Mouse (Mus musculus) heart, adult 11 months (tissue): Measurements from ENCODE around the gene Rdh1.
"Not testable (repeated sequence)": the region's sequence is repeated elsewhere in the genome, so short reads cannot be mapped to it uniquely, and the experiment has no call there.

Experiments used
- DNase-seq: peaks from one replicate; pipeline ENCODE4 v3.0.0; 2022

The Rdh1 gene

GRCm38 (mm10) chr10:127750136-127750777 lies 9.3 kb upstream of the Rdh1 start:
- peak; percentile 92 for DNase-seq

DNA sequence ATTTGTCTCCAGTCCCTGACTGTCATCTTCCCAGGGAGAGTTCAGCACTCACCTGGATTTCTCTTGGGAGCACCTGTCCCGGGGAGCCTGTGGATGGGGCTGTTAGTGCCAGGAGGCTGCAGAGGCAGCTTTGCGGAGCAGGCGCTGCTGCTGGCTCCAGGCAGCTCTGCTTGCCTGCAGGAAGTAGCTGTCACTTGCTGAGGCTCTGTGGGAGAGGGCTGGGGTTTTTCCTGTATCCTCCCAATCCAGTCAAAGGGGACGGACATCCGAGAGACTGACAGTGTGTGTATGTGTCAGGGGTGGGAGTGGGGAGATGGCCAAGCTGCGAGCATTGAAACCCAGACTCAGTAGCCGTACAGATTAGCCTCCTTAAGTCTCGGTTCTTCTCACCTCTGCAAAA lies 8.0 kb upstream of the Rdh1 start, which contains the start of gene Gpr182:
TSS of gene Gpr182 (minus strand) at position 185 of the 400 bp plus-strand sequence.
- DNase-seq: peak; percentile 98

DNA sequence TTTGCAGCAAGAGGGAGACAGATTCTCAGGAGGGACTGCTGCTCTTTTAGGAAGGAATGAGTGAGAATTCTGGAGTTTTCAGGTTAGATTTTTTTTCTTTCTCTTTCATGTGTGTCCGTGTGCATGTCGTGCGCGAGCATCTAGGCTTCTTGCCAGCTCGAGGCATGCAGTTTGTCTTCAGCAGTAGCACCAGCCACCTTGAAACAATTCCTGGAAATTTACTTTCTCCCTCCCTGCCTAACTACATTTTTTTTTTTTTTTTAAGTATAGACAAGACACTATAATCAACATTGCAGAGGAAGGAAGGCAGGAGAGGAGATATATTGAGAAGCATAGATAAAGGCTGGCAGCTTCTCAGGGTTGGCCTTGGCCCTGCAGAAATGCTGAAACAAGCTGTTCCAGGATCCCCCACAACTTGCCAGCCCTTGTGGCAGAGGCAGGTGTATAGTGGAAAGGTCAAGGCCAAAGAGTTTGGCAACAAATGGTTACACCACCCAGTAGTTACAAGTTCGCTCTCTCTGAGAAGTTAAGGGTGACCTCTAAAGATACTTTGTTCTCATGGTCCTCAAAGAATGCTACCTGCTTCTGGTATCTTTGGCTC lies 4.9 kb upstream of the Rdh1 start:
- DNase-seq: peak; percentile 94

DNA sequence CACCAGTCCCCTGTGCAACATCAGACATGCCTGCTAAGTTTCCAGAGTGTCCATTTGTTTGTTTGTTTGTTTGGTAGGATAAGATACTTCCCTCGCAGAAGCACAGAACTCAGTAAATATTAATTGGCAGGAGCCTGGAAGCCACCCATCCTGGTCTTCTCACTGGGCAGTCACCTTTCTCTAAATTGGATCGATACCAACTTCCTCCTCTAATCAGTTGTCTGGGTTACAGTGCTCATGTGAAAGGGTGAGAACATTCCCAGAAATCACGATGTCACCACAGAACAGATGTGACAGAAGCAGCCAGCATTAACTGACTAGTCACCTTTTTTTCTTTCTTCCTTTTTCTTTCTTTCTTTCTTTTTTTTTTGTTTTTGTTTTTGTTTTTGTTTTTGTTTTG lies 4.3 kb upstream of the Rdh1 start:
- DNase-seq: peak; percentile 93

GRCm38 (mm10) chr10:127755770-127756468 lies 3.6 kb upstream of the Rdh1 start:
- peak; percentile 97 for DNase-seq

GRCm38 (mm10) chr10:127762926-127763325 lies 3.4 kb downstream of the Rdh1 start:
- DNase-seq: peak; percentile 85

- no peak for DNase-seq
Measured at GRCm38 (mm10) chr10:127763914-127764680, 4.6 kb downstream of the Rdh1 start.

DNA sequence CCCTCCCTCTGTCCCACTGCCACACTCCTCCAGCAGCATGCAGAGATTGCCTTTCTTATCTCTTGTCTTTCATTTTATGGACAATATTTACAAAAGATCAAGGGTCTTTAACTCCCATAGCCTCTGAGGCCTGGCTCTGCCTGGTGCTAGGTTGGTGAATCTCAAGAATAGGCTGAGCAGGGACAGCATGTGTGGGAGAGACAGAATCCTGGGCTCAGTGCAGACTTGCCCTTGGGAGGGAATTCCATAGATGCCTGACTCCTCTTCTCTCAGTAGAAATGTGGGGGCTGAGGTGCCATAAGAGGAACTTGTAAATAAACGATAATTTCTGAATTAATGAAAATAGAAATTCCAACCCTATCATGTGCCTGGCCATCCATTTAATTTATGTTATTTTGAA lies 7.0 kb downstream of the Rdh1 start:
- DNase-seq: peak; percentile 7

DNA sequence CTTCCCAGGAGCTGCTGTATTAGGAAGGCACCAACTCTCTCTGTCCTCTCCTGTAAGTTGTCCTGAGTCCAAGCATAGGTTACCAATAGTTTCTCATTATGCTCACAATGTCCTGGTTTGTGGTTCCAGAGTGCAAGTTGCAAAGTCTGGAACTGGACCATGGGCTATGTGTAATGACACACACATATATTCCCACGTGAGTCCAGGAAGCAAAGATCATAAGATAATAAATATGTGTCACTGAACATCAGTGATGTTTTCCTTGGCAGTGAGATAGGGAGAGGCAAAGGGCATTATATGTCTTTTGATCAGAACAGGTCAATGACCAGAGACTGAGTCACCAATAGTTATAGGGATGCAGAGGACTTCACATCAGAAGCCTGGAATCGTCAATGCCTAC lies 16.5 kb downstream of the Rdh1 start, which contains the start of gene Rdh9:
TSS of gene Rdh9 (plus strand) at position 376 of the 400 bp plus-strand sequence.
- DNase-seq: no peak

- peak; percentile 80 for DNase-seq
Measured at GRCm38 (mm10) chr10:127782321-127782720, 22.8 kb downstream of the Rdh1 start.

DNA sequence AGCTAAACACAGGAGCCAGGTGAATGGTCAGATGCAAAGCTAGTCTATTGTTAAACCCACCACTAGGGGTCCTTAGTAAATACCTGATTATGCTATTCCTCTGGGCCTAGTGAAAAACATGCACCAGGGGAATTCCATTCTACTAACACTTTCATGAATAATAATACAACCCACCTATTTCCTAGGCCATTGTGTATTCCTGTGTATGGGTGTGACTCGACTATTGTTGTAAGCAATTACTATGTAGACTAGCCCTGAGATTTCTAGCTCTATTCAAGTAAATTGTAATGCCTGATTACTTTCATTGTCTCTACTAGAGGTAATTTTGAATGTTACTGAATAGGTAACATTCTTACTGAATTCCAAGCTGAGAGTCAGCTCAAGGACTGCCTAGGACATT lies 25.9 kb downstream of the Rdh1 start:
- not testable (repeated sequence) for DNase-seq

DNA sequence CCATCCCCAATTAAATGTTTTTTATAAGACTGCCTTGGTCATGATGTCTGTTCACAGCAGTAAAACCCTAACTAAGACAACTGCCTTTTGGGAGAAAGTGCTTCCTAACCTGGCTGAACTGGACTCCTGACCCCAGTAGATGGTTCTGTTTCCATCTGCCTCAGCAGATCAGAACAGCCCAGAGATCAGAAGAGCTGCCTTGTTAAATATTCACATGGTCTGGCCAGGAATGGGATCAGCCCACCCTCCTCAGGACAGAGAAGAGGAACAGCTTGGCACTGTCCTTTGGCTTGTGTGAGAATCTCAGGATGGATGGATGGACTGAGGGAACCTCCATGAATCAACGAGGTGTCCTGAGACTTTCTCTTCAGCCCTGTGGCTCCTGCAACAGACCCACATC lies 39.8 kb downstream of the Rdh1 start:
- peak; percentile 68 for DNase-seq

- peak; percentile 90 for DNase-seq
Measured at GRCm38 (mm10) chr10:127800891-127801290, 41.4 kb downstream of the Rdh1 start, which contains the start of gene Rdh16. TSS of gene Rdh16 (plus strand) at chr10:127801152.

GRCm38 (mm10) chr10:127801612-127802011 lies 42.1 kb downstream of the Rdh1 start:
- peak; percentile 62 for DNase-seq

DNA sequence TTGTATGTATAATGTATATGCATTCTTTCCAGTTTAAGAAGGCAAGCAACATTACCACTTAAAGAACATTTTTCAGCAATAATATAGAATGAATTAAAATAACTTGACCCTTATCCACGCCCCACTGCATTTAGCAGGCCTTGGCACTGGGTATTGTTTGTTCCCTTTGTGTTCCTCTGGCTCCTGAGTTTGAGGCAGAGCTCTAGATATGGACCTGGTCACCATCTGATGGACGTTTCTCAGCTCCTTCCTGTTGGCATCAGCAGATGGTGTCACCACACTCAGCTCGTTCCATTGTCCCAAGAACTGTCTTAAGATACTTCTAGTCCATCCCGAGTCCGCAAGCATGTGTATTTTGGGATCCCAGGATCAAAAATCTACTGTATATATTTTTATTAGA lies 42.7 kb downstream of the Rdh1 start:
- peak; percentile 68 for DNase-seq

GRCm38 (mm10) chr10:127804416-127804815 lies 44.9 kb downstream of the Rdh1 start:
- DNase-seq: peak; percentile 40

DNA sequence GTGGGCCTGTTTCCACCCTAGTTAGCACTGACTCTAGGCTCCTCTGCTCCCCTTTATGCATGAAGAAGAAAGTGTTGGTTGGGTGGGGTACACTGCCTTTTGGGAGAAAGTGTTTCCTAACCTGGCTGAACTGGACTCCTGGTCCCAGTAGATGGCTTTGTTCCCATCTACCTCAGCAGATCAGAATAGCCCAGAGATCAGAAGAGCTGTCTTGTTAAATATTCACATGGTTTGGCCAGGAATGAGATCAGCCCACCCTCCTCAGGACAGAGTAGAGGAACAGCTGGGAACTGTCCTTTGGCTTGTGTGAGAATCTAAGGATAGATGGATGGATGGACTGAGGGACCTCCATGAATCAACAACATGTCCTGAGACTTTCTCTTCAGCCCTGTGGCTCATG lies 56.4 kb downstream of the Rdh1 start:
- DNase-seq: peak; percentile 45

- not testable (repeated sequence) for DNase-seq
Measured at GRCm38 (mm10) chr10:127817268-127817910, 57.9 kb downstream of the Rdh1 start.
